Mouse (Mus musculus) liver, adult 2 months (tissue): ENCODE measurements around the gene Sbk3.

Experiments used
- CTCF ChIP-seq: fragments of 200-500 bp; IDR thresholded peaks from 2 replicates; pipeline ENCODE4 v1.5.1; 2011; ENCODE audit warnings: low read depth, low read length, control low read depth
- POLR2A ChIP-seq: fragments of 200-500 bp; IDR thresholded peaks from 2 replicates; pipeline ENCODE4 v1.6.1; 2011; ENCODE audit warnings: low read length, control low read depth; ENCODE audit not compliant: insufficient read depth; ENCODE audit errors: extremely low read depth

GRCm38 (mm10) chr7:4947855-4948254 lies 23.1 kb downstream of the Sbk3 start:
- no peak for TF ChIP-seq CTCF
- no peak for TF ChIP-seq POLR2A
